Mouse (Mus musculus) lung, embryonic 14.5 days (tissue): ENCODE results near the gene Itgb1. TPM values are rescaled to one million over a fixed set of nuclear protein-coding genes. Genes with fewer than 3 reads are reported as not detected.

Source experiments
- ATAC-seq: fragments of 200-750 bp; cut with Nextera tagmentation; 2 replicates; pipeline ENCODE4 v1.8.0; 2017; ENCODE audit warnings: mild to moderate bottlenecking, moderate TSS enrichment, moderate library complexity; ENCODE audit not compliant: insufficient read depth
- DNase-seq: peaks from one replicate; pipeline ENCODE4 v3.0.0-alpha.2; 2015
- H3K27ac ChIP-seq: fragments of 300-500 bp; sonication (generic); 2 replicates; pipeline ENCODE4 v1.5.1; 2014; ENCODE audit warnings: low read depth, mild to moderate bottlenecking, moderate library complexity
- H3K27me3 ChIP-seq: fragments of 300-500 bp; sonication (generic); 2 replicates; pipeline ENCODE4 v1.6.1; 2014; ENCODE audit warnings: low read length, control low read depth; ENCODE audit not compliant: insufficient read depth
- H3K36me3 ChIP-seq: fragments of 300-500 bp; sonication (generic); 2 replicates; pipeline ENCODE4 v1.6.1; 2014; ENCODE audit warnings: control low read depth; ENCODE audit not compliant: insufficient read depth
- H3K4me1 ChIP-seq: fragments of 300-500 bp; sonication (generic); 2 replicates; pipeline ENCODE4 v1.6.1; 2014; ENCODE audit warnings: antibody characterized with exemption, control low read depth; ENCODE audit not compliant: insufficient read depth
- H3K4me2 ChIP-seq: fragments of 300-500 bp; sonication (generic); 2 replicates; pipeline ENCODE4 v1.6.1; 2014; ENCODE audit warnings: mild to moderate bottlenecking
- H3K4me3 ChIP-seq: fragments of 300-500 bp; sonication (generic); 2 replicates; pipeline ENCODE4 v1.5.1; 2014; ENCODE audit warnings: low read depth, low read length
- H3K9ac ChIP-seq: fragments of 300-500 bp; sonication (generic); 2 replicates; pipeline ENCODE4 v1.6.1; 2014
- H3K9me3 ChIP-seq: fragments of 300-500 bp; sonication (generic); 2 replicates; pipeline ENCODE4 v1.6.1; 2016; ENCODE audit warnings: low read depth, low read length, control low read depth
- CTCF ChIP-seq: IDR thresholded peaks from 2 replicates; pipeline ENCODE4 v1.5.1; 2016; ENCODE audit warnings: antibody characterized with exemption, low read depth
- WGBS: fragments of 180-500 bp; shearing (Covaris S2); extraction: QIAGEN DNeasy Blood & Tissue Kit; methylation state at CpG from one replicate; pipeline ENCODE4 v1.1.7; 2014; 5-methylcytosine and 5-hydroxymethylcytosine counted together
- polyA plus RNA-seq: library from polyadenylated mRNA; unstranded; fragments of >200 nt; fragmentation: Nextera tagmentation; extraction: Ambion mirVana; gene quantifications from 2 replicates; pipeline ENCODE4 v1.2.1, GENCODE M21; 2014

Gene Itgb1
- polyA plus RNA-seq: 394 and 415 TPM in 2 replicates

- DNase-seq (peak; percentile 96), ATAC-seq (peak; percentile 94)
- under 1% methylated on average over 93 of the region's 113 CpGs for WGBS
- H3K27me3 ChIP-seq: no peaks in the 10 kb centered on the region
- TF ChIP-seq CTCF: peak; percentile 44
- peak within 1 kb of the TSS; percentile 100 for H3K9ac ChIP-seq
- peaks cover 3% of the 10 kb centered on the region; the same call in 1 of the 2 replicates for H3K4me1 ChIP-seq
- H3K27ac ChIP-seq: peak within 1 kb of the TSS; percentile 99
- H3K4me2 ChIP-seq: peak within 1 kb of the TSS; percentile 78
- no peaks in the 10 kb centered on the region for H3K9me3 ChIP-seq
- peak within 1 kb of the TSS; percentile 89 for H3K4me3 ChIP-seq
- H3K36me3 ChIP-seq: no peaks in the 10 kb centered on the region
Measured at GRCm38 (mm10) chr8:128685507-128686428, at the start of gene Itgb1. Gene Itgb1, plus strand, starts transcription at chr8:128685654.

- Histone ChIP-seq H3K9ac (no peak overlapping the region), H3K27ac (no peak overlapping the region), H3K27me3 (no peaks in the 10 kb centered on the region), H3K4me2 (no peak overlapping the region), H3K4me3 (no peak overlapping the region), H3K9me3 (no peaks in the 10 kb centered on the region), H3K4me1 (no peaks in the 10 kb centered on the region), H3K36me3 (no peaks in the 10 kb centered on the region)
- DNase-seq (no peak), ATAC-seq (no peak)
- no peak for TF ChIP-seq CTCF
- 69% methylated on average over 1 of the region's 1 CpGs for WGBS
Measured at GRCm38 (mm10) chr8:128643104-128643503, 42.4 kb upstream of the Itgb1 start.

- Histone ChIP-seq H3K27me3 (no peaks in the 10 kb centered on the region), H3K9me3 (no peaks in the 10 kb centered on the region), H3K9ac (no peak overlapping the region), H3K36me3 (no peaks in the 10 kb centered on the region), H3K4me3 (no peak overlapping the region), H3K4me2 (no peak overlapping the region), H3K27ac (no peak overlapping the region), H3K4me1 (no peaks in the 10 kb centered on the region)
- DNase-seq (no peak), ATAC-seq (no peak)
- no peak for TF ChIP-seq CTCF
Measured at GRCm38 (mm10) chr8:128645452-128645851, 40.0 kb upstream of the Itgb1 start.

GRCm38 (mm10) chr8:128646456-128646855 lies 39.0 kb upstream of the Itgb1 start:
- H3K4me2 ChIP-seq: no peak overlapping the region
- no peak overlapping the region for H3K27ac ChIP-seq
- H3K4me3 ChIP-seq: no peak overlapping the region
- no peak for TF ChIP-seq CTCF
- no peaks in the 10 kb centered on the region for H3K4me1 ChIP-seq
- H3K9me3 ChIP-seq: no peaks in the 10 kb centered on the region
- no peaks in the 10 kb centered on the region for H3K27me3 ChIP-seq
- no peak overlapping the region for H3K9ac ChIP-seq
- H3K36me3 ChIP-seq: no peaks in the 10 kb centered on the region
- DNase-seq (no peak), ATAC-seq (no peak)
- WGBS: 71% methylated on average over 5 of the region's 5 CpGs

DNA sequence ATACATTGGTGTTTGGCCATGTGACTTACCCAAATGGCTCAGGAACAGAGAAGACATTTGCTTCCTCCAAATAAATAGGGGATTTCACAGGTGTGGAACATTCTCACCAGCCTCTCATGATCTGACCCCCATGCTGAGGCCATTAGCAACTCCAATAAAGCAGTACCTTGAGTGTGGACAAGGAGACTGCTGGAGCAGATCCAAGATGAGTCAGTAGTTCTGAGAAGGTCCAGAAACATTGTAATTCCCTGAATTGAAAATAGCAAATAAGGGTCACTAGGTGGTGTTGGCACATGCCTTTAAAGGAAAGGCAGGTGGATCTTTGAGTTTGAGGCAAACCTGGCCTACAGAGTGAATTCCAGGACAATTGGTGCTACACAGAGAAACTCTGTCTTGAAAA lies 37.4 kb upstream of the Itgb1 start:
- Histone ChIP-seq H3K4me3 (no peak overlapping the region), H3K27me3 (no peaks in the 10 kb centered on the region), H3K9ac (no peak overlapping the region), H3K9me3 (no peaks in the 10 kb centered on the region), H3K27ac (no peak overlapping the region), H3K4me1 (no peaks in the 10 kb centered on the region), H3K36me3 (no peaks in the 10 kb centered on the region), H3K4me2 (no peak overlapping the region)
- ATAC-seq (no peak), DNase-seq (no peak)
- TF ChIP-seq CTCF: no peak

DNA sequence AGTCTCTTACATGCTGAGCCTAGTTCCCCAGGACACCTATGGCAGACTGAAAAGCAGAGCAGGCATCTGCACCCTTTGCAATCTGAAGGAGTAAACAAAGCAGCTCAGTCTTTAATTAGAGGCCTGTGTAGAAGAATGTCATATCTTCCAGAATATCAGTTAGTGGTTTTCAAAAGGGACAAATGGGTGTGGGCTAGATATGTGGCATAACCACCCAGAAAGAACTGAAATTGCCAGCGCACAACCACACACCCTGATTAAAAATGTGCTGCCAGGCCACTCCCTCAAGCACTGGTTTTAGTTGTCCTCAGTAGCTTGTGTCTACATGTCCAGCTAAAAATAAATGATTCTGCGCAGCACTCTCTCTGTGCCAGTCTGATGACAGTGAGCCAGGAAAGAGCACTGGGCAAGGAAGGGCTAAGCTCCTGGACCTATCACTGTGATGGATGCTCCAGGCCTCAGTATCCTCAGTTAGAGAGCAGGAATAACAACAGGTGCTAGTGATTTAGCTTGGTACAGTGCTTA lies 35.1 kb upstream of the Itgb1 start:
- H3K27ac ChIP-seq: no peak overlapping the region
- 0 out of 2 replicates have a peak, but pooled peaks cover 5% of the 10 kb centered on the region for H3K4me1 ChIP-seq
- H3K4me3 ChIP-seq: no peak overlapping the region
- no peak for DNase-seq
- no peak overlapping the region; the same call in 1 of the 2 replicates for H3K9ac ChIP-seq
- H3K9me3 ChIP-seq: no peaks in the 10 kb centered on the region
- H3K27me3 ChIP-seq: no peaks in the 10 kb centered on the region
- no peak for ATAC-seq
- TF ChIP-seq CTCF: no peak
- H3K36me3 ChIP-seq: no peaks in the 10 kb centered on the region
- WGBS: 91% methylated on average over 2 of the region's 2 CpGs
- no peak overlapping the region for H3K4me2 ChIP-seq

DNA sequence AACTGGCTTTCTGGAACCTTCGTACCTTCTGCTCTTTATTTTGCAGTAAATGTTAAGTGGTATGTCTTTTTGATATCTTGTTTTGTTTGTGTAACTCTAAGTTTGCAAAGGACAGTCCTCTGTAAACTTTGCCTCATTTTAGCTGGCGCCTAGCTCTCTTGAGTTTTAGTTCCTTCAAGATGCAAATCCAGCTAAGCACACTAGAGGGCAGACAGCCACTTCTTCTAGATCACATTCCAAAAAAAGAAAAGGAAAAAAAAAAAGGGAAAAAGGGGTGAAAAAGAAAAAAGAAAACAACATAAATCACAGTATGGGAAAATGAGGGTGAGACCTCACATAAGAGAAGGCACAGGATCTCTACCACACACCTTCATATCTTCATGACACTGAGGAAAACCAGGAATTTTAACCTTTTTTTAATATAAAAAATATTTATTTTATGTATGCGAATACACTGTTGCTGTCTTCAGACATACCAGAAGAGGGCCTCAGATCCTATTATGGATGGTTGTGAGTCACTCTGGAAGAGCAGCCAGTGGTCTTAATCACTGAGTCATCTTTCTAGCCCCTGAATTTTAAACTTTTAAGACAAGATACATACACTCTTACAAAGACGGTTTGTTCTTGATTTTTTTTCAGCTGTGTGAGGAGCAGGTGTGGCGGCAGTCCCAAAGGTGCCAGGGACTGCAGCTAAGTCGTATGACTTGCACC lies 32.9 kb upstream of the Itgb1 start:
- H3K4me2 ChIP-seq: no peak overlapping the region
- peak; percentile 70 for TF ChIP-seq CTCF
- H3K9ac ChIP-seq: no peak overlapping the region
- 35% methylated on average over 6 of the region's 6 CpGs for WGBS
- no peak overlapping the region for H3K4me3 ChIP-seq
- ATAC-seq: no peak
- H3K36me3 ChIP-seq: no peaks in the 10 kb centered on the region
- DNase-seq: peak; percentile 93
- H3K27ac ChIP-seq: no peak overlapping the region
- H3K4me1 ChIP-seq: 0 out of 2 replicates have a peak, but pooled peaks cover 5% of the 10 kb centered on the region
- no peaks in the 10 kb centered on the region for H3K27me3 ChIP-seq
- H3K9me3 ChIP-seq: no peaks in the 10 kb centered on the region
